Mouse (Mus musculus): Measurements from ENCODE around the gene Syt6. TPM values are rescaled to one million over a fixed set of nuclear protein-coding genes. Genes with fewer than 3 reads are reported as not detected.

The Syt6 gene
- total and polyA plus RNA-seq, 2 experiments from 2014 or later = 21.0 to 44.2 TPM

DNA sequence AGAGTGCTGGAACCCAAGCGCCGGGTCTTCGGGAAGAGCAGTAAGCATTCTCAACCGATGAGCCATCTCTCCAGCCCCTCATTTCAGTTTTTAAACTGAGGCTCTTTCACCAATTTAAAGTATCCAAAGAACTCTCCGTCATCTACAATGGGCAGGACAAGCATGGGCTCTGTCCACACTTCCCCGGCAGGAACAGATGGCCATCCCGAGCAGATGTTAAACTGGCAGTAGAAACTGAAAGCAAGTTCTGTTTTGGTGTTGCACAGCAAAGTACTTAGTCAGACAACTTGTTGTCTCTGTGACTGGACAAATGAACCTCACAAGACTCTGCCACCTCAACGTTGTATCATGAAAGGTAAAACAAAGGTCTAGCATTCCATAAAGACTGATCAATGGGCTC, 86.7 kb downstream of the Syt6 start:
- DNase-seq (no peak), ATAC-seq (no peak)
- Histone ChIP-seq H3K27me3 (ENCODE audit: insufficient read depth, low read length) (no peaks in the 10 kb centered on the region), H3K27ac (ENCODE audit: low read depth, low read length) (no peak overlapping the region), H3K9ac (no peak overlapping the region), H3K4me2 (ENCODE audit: low read depth) (no peak overlapping the region), H3K9me3 (ENCODE audit: low read length) (no peaks in the 10 kb centered on the region), H3K4me1 (ENCODE audit: insufficient read depth) (no peaks in the 10 kb centered on the region), H3K4me3 (ENCODE audit: low read depth, low read length) (no peak overlapping the region), H3K36me3 (ENCODE audit: insufficient read depth) (no peaks in the 10 kb centered on the region)
- no peak for TF ChIP-seq CTCF (IDR thresholded peaks at IDR 0.05; ENCODE audit: low read depth)
- 79% methylated on average over 8 of the region's 8 CpGs for WGBS

DNA sequence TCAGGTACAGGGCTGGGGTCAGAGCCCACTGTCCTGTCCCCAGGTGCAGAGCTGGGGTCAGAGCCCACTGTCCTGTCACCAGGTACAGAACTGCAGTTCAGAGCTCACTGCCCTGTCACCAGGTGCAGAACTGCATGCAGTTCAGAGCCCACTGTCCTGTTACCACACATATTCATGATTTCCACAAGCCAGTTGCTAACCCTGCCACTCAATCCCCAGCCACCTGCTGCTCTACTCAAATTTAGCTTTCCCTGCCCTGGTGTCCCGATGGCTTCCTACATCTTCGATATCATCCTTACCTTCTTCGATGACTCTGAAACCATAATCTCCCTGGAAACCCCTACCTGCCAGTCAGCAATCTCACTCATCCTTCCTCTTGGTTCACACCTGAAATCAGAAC, 88.4 kb downstream of the Syt6 start:
- H3K4me2 ChIP-seq (ENCODE audit: low read depth) = no peak overlapping the region
- ATAC-seq = no peak
- H3K4me3 ChIP-seq (ENCODE audit: low read depth, low read length) = no peak overlapping the region
- H3K36me3 ChIP-seq (ENCODE audit: insufficient read depth) = no peaks in the 10 kb centered on the region
- H3K27me3 ChIP-seq (ENCODE audit: insufficient read depth, low read length) = no peaks in the 10 kb centered on the region
- WGBS = 97% methylated on average over 3 of the region's 3 CpGs
- H3K27ac ChIP-seq (ENCODE audit: low read depth, low read length) = no peak overlapping the region
- no peak overlapping the region for H3K9ac ChIP-seq
- no peaks in the 10 kb centered on the region for H3K4me1 ChIP-seq (ENCODE audit: insufficient read depth)
- no peak for TF ChIP-seq CTCF (IDR thresholded peaks at IDR 0.05; ENCODE audit: low read depth)
- no peak for DNase-seq
- no peaks in the 10 kb centered on the region for H3K9me3 ChIP-seq (ENCODE audit: low read length)

DNA sequence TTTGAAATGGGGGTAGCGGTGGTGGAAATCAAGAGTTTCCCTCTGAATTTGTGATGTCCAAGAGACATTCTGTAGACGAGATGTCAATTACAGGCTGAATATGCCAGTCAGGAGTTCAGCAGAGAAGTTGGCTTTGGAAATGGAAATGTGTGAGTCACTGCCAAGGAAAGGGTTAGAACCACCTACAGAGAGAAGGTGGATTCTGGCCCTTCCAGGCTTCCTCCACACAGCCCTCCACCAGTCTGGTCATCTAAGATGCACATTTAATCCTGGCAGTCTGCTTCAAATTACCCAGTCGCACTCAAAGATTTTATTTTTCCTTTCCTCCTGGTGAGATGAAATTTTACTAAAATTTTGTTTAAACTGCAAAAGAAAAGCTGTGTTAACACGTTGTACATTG, 97.1 kb downstream of the Syt6 start:
- Histone ChIP-seq H3K4me2 (ENCODE audit: low read depth) (no peak overlapping the region), H3K27ac (ENCODE audit: low read depth, low read length) (no peak overlapping the region), H3K27me3 (ENCODE audit: insufficient read depth, low read length) (no peaks in the 10 kb centered on the region), H3K36me3 (ENCODE audit: insufficient read depth) (no peaks in the 10 kb centered on the region), H3K4me3 (ENCODE audit: low read depth, low read length) (no peak overlapping the region), H3K9me3 (ENCODE audit: low read length) (no peaks in the 10 kb centered on the region), H3K9ac (no peak overlapping the region), H3K4me1 (ENCODE audit: insufficient read depth) (no peaks in the 10 kb centered on the region)
- 66% methylated on average over 4 of the region's 4 CpGs for WGBS
- DNase-seq = no peak
- ATAC-seq = no peak
- no peak for TF ChIP-seq CTCF (IDR thresholded peaks at IDR 0.05; ENCODE audit: low read depth)

DNA sequence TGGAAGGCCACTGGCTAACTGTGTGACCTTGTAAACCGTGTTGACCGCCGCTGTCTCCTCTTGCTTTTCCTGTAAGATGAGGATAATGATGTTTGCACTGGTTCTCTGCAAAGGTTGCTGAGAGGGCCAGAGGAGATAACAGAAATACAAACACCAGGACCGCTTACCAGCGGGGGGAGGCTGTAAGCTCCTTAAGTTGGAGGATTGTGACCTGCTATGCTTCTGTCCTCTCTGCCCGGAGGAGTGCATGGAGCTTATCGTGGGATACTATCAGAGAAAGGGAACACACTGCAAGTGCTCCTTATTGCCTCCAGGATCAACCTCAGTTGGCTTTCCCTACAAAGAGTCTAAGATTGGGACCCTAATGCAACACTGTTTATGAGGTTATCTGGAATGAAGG, 97.7 kb downstream of the Syt6 start:
- no peak overlapping the region for H3K4me2 ChIP-seq (ENCODE audit: low read depth)
- no peak overlapping the region for H3K27ac ChIP-seq (ENCODE audit: low read depth, low read length)
- no peaks in the 10 kb centered on the region for H3K4me1 ChIP-seq (ENCODE audit: insufficient read depth)
- 42% methylated on average over 7 of the region's 7 CpGs for WGBS
- no peak for DNase-seq
- H3K9ac ChIP-seq = no peak overlapping the region
- no peak for ATAC-seq
- H3K4me3 ChIP-seq (ENCODE audit: low read depth, low read length) = no peak overlapping the region
- TF ChIP-seq CTCF (IDR thresholded peaks at IDR 0.05; ENCODE audit: low read depth) = no peak
- no peaks in the 10 kb centered on the region for H3K36me3 ChIP-seq (ENCODE audit: insufficient read depth)
- H3K9me3 ChIP-seq (ENCODE audit: low read length) = no peaks in the 10 kb centered on the region
- no peaks in the 10 kb centered on the region for H3K27me3 ChIP-seq (ENCODE audit: insufficient read depth, low read length)

DNA sequence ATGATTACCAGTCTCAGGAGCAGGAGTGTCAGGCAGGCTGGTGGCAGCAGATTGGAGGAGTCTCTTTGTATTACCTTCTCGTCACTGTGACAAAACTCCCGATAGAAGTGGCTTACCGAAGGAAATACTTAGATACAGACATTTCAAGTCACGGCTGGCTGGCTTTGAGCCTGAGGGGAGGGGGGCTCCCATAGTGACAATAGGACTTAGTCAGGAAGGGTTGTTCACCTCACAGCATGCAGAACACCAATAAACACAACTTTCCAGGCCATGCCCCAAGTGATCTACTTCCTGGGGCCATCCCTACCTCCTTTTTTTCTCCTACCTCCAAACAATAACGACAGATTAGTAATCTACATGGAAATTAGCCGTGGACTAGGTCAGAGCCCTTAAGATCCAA, 103.8 kb downstream of the Syt6 start:
- Histone ChIP-seq H3K4me2 (ENCODE audit: low read depth) (no peak overlapping the region), H3K9ac (no peak overlapping the region), H3K9me3 (ENCODE audit: low read length) (no peaks in the 10 kb centered on the region), H3K4me1 (ENCODE audit: insufficient read depth) (no peaks in the 10 kb centered on the region), H3K36me3 (ENCODE audit: insufficient read depth) (no peaks in the 10 kb centered on the region), H3K27me3 (ENCODE audit: insufficient read depth, low read length) (no peaks in the 10 kb centered on the region; the same call in 1 of the 2 replicates), H3K4me3 (ENCODE audit: low read depth, low read length) (no peak overlapping the region), H3K27ac (ENCODE audit: low read depth, low read length) (no peak overlapping the region)
- 17% methylated on average over 6 of the region's 6 CpGs for WGBS
- no peak for DNase-seq
- no peak for ATAC-seq
- TF ChIP-seq CTCF (IDR thresholded peaks at IDR 0.05; ENCODE audit: low read depth) = no peak

DNA sequence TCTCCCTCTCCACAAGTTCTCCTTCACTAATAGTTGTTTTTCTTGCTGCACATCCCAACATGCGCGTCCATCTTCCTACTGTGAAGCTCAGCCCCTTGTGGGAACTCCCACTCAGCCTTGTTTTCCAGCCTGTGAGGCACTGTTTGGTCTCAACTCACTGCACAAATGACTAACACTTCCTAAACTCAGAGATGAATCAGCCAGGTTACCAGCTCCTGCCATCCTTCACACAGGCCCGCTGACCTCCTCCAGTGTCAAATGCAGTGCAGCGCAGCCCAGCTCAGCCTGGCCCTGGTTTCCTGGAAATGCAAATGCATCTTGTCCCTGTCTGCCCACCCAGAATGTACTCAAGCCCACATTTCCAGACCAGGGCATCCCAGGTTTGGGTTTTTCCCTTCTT, 107.4 kb downstream of the Syt6 start:
- no peak overlapping the region for H3K4me2 ChIP-seq (ENCODE audit: low read depth)
- no peak overlapping the region for H3K27ac ChIP-seq (ENCODE audit: low read depth, low read length)
- no peak overlapping the region for H3K4me3 ChIP-seq (ENCODE audit: low read depth, low read length)
- no peak overlapping the region for H3K9ac ChIP-seq
- no peaks in the 10 kb centered on the region for H3K4me1 ChIP-seq (ENCODE audit: insufficient read depth)
- TF ChIP-seq CTCF (IDR thresholded peaks at IDR 0.05; ENCODE audit: low read depth) = no peak
- no peaks in the 10 kb centered on the region; the same call in 1 of the 2 replicates for H3K27me3 ChIP-seq (ENCODE audit: insufficient read depth, low read length)
- WGBS = 60% methylated on average over 4 of the region's 4 CpGs
- ATAC-seq (no peak), DNase-seq (no peak)
- H3K9me3 ChIP-seq (ENCODE audit: low read length) = no peaks in the 10 kb centered on the region
- no peaks in the 10 kb centered on the region for H3K36me3 ChIP-seq (ENCODE audit: insufficient read depth)

DNA sequence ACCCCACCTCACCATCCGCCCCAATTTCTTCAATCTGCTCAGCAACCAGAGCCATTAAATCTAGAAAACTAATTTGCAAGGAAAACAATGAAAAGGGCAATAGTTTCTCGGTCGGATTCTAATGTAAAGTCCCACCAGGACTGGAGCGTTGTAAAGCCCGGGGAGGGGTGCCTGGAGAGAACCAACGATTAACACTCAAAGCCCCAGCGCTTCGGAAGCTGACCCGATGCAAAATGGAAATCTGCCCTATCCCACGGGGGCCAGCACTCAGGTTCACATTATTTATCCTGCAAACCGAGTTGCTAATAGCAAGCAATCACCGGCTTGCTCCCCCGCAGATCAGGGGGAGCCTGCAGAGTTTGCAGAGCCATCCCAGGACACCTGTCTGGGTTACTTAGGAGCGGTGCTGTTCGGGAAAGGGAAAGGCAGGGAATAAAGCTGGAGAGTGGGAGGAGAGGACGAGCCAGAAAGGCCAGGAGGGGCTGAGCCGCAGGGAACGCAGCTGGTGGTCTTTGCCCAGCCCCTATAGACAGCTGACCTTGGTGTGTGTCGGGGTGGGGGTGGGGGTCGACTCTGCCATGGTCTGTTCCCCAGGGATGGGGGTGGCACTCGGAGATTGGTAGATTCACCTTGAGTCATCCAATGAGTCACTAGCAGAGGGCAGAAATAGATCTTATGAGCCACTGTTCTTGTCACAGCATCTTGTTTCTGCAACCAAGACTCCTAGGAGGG, 108.4 kb downstream of the Syt6 start:
- 4% methylated on average over 21 of the region's 21 CpGs for WGBS
- H3K4me3 ChIP-seq (ENCODE audit: low read depth, low read length) = no peak overlapping the region
- no peak for TF ChIP-seq CTCF (IDR thresholded peaks at IDR 0.05; ENCODE audit: low read depth)
- no peaks in the 10 kb centered on the region for H3K9me3 ChIP-seq (ENCODE audit: low read length)
- no peaks in the 10 kb centered on the region; the same call in 1 of the 2 replicates for H3K27me3 ChIP-seq (ENCODE audit: insufficient read depth, low read length)
- peak; percentile 83 for ATAC-seq
- DNase-seq = no peak
- peak overlapping the region; percentile 40 for H3K4me2 ChIP-seq (ENCODE audit: low read depth)
- no peaks in the 10 kb centered on the region for H3K36me3 ChIP-seq (ENCODE audit: insufficient read depth)
- no peak overlapping the region for H3K27ac ChIP-seq (ENCODE audit: low read depth, low read length)
- no peak overlapping the region for H3K9ac ChIP-seq
- no peaks in the 10 kb centered on the region for H3K4me1 ChIP-seq (ENCODE audit: insufficient read depth)

Measured in forebrain, postnatal 0 days (tissue).